Mouse (Mus musculus): ENCODE measurements around the gene Plekhg4.

DNA sequence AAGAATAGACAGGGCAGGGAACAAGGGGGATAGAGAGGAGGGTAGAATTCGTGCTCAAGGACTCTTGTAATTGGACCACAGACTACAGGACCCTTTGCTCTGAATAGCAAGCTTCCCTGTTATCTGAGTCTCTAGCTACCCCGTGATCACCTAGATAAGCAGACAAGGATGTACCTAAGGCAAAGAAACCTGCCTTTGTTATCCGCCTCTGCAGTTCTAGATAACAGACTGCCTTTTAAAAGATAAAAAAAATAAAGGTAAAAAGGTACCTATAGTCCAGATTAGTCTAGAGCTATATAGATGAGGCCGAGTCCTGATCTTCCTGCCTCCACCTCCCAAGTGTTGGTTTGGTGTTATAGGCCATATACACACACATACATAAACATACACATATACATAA is 30.3 kb upstream of the Plekhg4 start:
- TF ChIP-seq POLR2A (IDR thresholded peaks at IDR 0.05; ENCODE audit: low read depth, low read length) (no peak), CTCF (IDR thresholded peaks at IDR 0.05; ENCODE audit: extremely low read depth, insufficient read length, insufficient replicate concordance, low read depth, low read length) (no peak)
